Mouse (Mus musculus): ENCODE results near the gene Olfr222. TPM values are rescaled to one million over a fixed set of nuclear protein-coding genes. Genes with fewer than 3 reads are reported as not detected.

Gene Olfr222
- polyA plus RNA-seq, 1 experiment, result not detected

GRCm38 (mm10) chr11:59544005-59544404 lies 32.0 kb downstream of the Olfr222 start:
- WGBS, result 74% methylated on average over 9 of the region's 9 CpGs
- no peaks in the 10 kb centered on the region for H3K36me3 ChIP-seq (ENCODE audit: control insufficient read depth, insufficient read depth, low read length)
- TF ChIP-seq CTCF (IDR thresholded peaks at IDR 0.05; ENCODE audit: extremely low read depth, insufficient read depth, insufficient read length, insufficient replicate concordance) (no peak), POLR2A (IDR thresholded peaks at IDR 0.05; ENCODE audit: low read depth, low read length) (no peak)
- H3K4me3 ChIP-seq (ENCODE audit: extremely low read depth, insufficient read depth, insufficient read length), result no peak overlapping the region
- H3K27ac ChIP-seq (ENCODE audit: insufficient read depth, low read length), result no peak overlapping the region
- H3K27me3 ChIP-seq (ENCODE audit: control insufficient read depth, insufficient read depth, low read length), result no peaks in the 10 kb centered on the region
- no peak for DNase-seq (ENCODE audit: low read depth in 1 of 2, low spot score in 2 of 2)
- H3K4me1 ChIP-seq (ENCODE audit: control insufficient read depth, insufficient read depth, insufficient read length), result no peaks in the 10 kb centered on the region

DNA sequence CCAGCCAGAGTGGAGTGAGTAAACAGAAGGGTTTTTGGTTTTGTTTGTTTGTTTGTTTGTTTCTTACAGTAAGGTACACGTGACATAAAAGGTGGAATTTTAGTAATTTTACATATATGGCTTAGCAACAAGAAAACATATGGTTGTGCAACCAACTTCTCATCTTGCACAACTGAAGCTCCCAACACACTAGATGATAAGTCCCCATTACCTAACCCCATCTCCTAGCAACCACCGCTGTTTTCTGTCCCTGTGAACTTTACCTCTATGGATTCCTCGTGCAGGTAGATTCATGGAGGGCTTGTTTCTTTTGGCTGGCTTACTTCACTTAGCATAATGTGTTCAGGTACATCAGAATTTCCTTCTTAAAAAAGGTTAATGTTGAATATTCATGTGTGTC lies 32.7 kb downstream of the Olfr222 start:
- Histone ChIP-seq H3K4me3 (ENCODE audit: extremely low read depth, insufficient read depth, insufficient read length) (no peak overlapping the region), H3K27me3 (ENCODE audit: control insufficient read depth, insufficient read depth, low read length) (no peaks in the 10 kb centered on the region), H3K36me3 (ENCODE audit: control insufficient read depth, insufficient read depth, low read length) (no peaks in the 10 kb centered on the region), H3K27ac (ENCODE audit: insufficient read depth, low read length) (peak overlapping the region; percentile 44; the same call in 1 of the 2 replicates), H3K4me1 (ENCODE audit: control insufficient read depth, insufficient read depth, insufficient read length) (no peaks in the 10 kb centered on the region)
- 85% methylated on average over 3 of the region's 3 CpGs for WGBS
- no peak for DNase-seq (ENCODE audit: low read depth in 1 of 2, low spot score in 2 of 2)
- TF ChIP-seq CTCF (IDR thresholded peaks at IDR 0.05; ENCODE audit: extremely low read depth, insufficient read depth, insufficient read length, insufficient replicate concordance) (no peak), POLR2A (IDR thresholded peaks at IDR 0.05; ENCODE audit: low read depth, low read length) (no peak)

DNA sequence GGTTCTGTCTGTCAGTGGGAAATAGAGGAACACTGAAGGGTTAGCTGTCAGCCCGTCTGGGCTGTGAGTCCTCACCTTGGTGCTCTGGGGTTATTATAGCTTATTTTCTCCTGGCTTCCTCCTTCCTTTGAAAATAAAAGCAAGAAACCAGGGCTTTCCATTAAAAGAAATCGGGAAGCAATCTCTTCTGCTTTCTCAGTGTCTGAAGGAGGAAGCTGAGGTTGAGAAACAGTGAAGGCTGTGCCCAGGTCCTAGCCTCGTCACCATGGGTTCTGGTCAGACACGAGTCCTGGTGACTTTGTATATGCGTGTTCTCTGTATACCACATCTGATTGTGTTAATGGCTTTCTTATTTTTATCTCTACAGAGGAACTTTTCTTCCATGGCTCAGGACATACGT lies 33.6 kb downstream of the Olfr222 start:
- 33% methylated on average over 6 of the region's 6 CpGs for WGBS
- Histone ChIP-seq H3K4me3 (ENCODE audit: extremely low read depth, insufficient read depth, insufficient read length) (no peak overlapping the region), H3K4me1 (ENCODE audit: control insufficient read depth, insufficient read depth, insufficient read length) (no peaks in the 10 kb centered on the region), H3K36me3 (ENCODE audit: control insufficient read depth, insufficient read depth, low read length) (no peaks in the 10 kb centered on the region), H3K27me3 (ENCODE audit: control insufficient read depth, insufficient read depth, low read length) (no peaks in the 10 kb centered on the region), H3K27ac (ENCODE audit: insufficient read depth, low read length) (no peak overlapping the region)
- DNase-seq (ENCODE audit: low read depth in 1 of 2, low spot score in 2 of 2), result no peak
- no peak for TF ChIP-seq POLR2A (IDR thresholded peaks at IDR 0.05; ENCODE audit: low read depth, low read length)
- no peak for TF ChIP-seq CTCF (IDR thresholded peaks at IDR 0.05; ENCODE audit: extremely low read depth, insufficient read depth, insufficient read length, insufficient replicate concordance)

- peak within 1 kb of the TSS; percentile 28 for H3K27ac ChIP-seq (ENCODE audit: insufficient read depth, low read length)
- H3K4me1 ChIP-seq (ENCODE audit: control insufficient read depth, insufficient read depth, insufficient read length), result no peaks in the 10 kb centered on the region
- 3% methylated on average over 3 of the region's 3 CpGs for WGBS
- no peak for DNase-seq (ENCODE audit: low read depth in 1 of 2, low spot score in 2 of 2)
- H3K36me3 ChIP-seq (ENCODE audit: control insufficient read depth, insufficient read depth, low read length), result no peaks in the 10 kb centered on the region
- no peaks in the 10 kb centered on the region for H3K27me3 ChIP-seq (ENCODE audit: control insufficient read depth, insufficient read depth, low read length)
- H3K4me3 ChIP-seq (ENCODE audit: extremely low read depth, insufficient read depth, insufficient read length), result no peak within 1 kb of the TSS
- TF ChIP-seq CTCF (IDR thresholded peaks at IDR 0.05; ENCODE audit: extremely low read depth, insufficient read depth, insufficient read length, insufficient replicate concordance) (no peak), POLR2A (IDR thresholded peaks at IDR 0.05; ENCODE audit: low read depth, low read length) (no peak)
Measured at GRCm38 (mm10) chr11:59541324-59541723, 34.7 kb downstream of the Olfr222 start, which contains the start of gene Nlrp3. Gene Nlrp3, plus strand, starts transcription at chr11:59541568.

- Histone ChIP-seq H3K4me1 (ENCODE audit: control insufficient read depth, insufficient read depth, insufficient read length) (no peaks in the 10 kb centered on the region), H3K27ac (ENCODE audit: insufficient read depth, low read length) (no peak overlapping the region), H3K4me3 (ENCODE audit: extremely low read depth, insufficient read depth, insufficient read length) (no peak overlapping the region), H3K36me3 (ENCODE audit: control insufficient read depth, insufficient read depth, low read length) (no peaks in the 10 kb centered on the region), H3K27me3 (ENCODE audit: control insufficient read depth, insufficient read depth, low read length) (no peaks in the 10 kb centered on the region)
- TF ChIP-seq CTCF (IDR thresholded peaks at IDR 0.05; ENCODE audit: extremely low read depth, insufficient read depth, insufficient read length, insufficient replicate concordance) (no peak), POLR2A (IDR thresholded peaks at IDR 0.05; ENCODE audit: low read depth, low read length) (no peak)
- WGBS, result 58% methylated on average over 3 of the region's 3 CpGs
- no peak for DNase-seq (ENCODE audit: low read depth in 1 of 2, low spot score in 2 of 2)
Measured at GRCm38 (mm10) chr11:59540123-59540522, 35.9 kb downstream of the Olfr222 start.

- no peak for DNase-seq (ENCODE audit: low read depth in 1 of 2, low spot score in 2 of 2)
- Histone ChIP-seq H3K4me1 (ENCODE audit: control insufficient read depth, insufficient read depth, insufficient read length) (no peaks in the 10 kb centered on the region), H3K4me3 (ENCODE audit: extremely low read depth, insufficient read depth, insufficient read length) (no peak overlapping the region), H3K27me3 (ENCODE audit: control insufficient read depth, insufficient read depth, low read length) (no peaks in the 10 kb centered on the region), H3K36me3 (ENCODE audit: control insufficient read depth, insufficient read depth, low read length) (no peaks in the 10 kb centered on the region), H3K27ac (ENCODE audit: insufficient read depth, low read length) (no peak overlapping the region)
- WGBS, result 31% methylated on average over 11 of the region's 11 CpGs
- TF ChIP-seq POLR2A (IDR thresholded peaks at IDR 0.05; ENCODE audit: low read depth, low read length) (no peak), CTCF (IDR thresholded peaks at IDR 0.05; ENCODE audit: extremely low read depth, insufficient read depth, insufficient read length, insufficient replicate concordance) (no peak)
Measured at GRCm38 (mm10) chr11:59538387-59538786, 37.6 kb downstream of the Olfr222 start.

GRCm38 (mm10) chr11:59537218-59538130 lies 38.6 kb downstream of the Olfr222 start:
- no peak overlapping the region for H3K27ac ChIP-seq (ENCODE audit: insufficient read depth, low read length)

More at GRCm38 (mm10) chr11:59537218-59538130, 38.6 kb downstream of the Olfr222 start:
- DNase-seq (ENCODE audit: low read depth in 1 of 2, low spot score in 2 of 2), result peak in 1 of 2 experiments; percentile 42
- H3K4me1 ChIP-seq (ENCODE audit: control insufficient read depth, insufficient read depth, insufficient read length), result no peaks in the 10 kb centered on the region
- H3K4me3 ChIP-seq (ENCODE audit: extremely low read depth, insufficient read depth, insufficient read length), result no peak overlapping the region
- no peaks in the 10 kb centered on the region for H3K36me3 ChIP-seq (ENCODE audit: control insufficient read depth, insufficient read depth, low read length)
- no peaks in the 10 kb centered on the region for H3K27me3 ChIP-seq (ENCODE audit: control insufficient read depth, insufficient read depth, low read length)
- TF ChIP-seq POLR2A (IDR thresholded peaks at IDR 0.05; ENCODE audit: low read depth, low read length) (no peak), CTCF (IDR thresholded peaks at IDR 0.05; ENCODE audit: extremely low read depth, insufficient read depth, insufficient read length, insufficient replicate concordance) (peak; percentile 15; the same call in 1 of the 2 replicates)
- WGBS, result 75% methylated on average over 16 of the region's 16 CpGs
